Mouse (Mus musculus) embryo, embryonic 10.5 days (tissue): ENCODE measurements at regions not wholly inside any gene's neighbourhood (a gene's known extent, or its start where the extent isn't known, plus 50 kb on each side); places are given as distances from the start of the nearest gene placed in this dataset.
A peak's percentile ranks its signal among the peaks of the same experiment; 100 is the strongest.

Experiments used
- DNase-seq: peaks from one replicate; pipeline ENCODE4 v3.0.0-alpha.2; 2015; ENCODE audit warnings: low spot score

DNA sequence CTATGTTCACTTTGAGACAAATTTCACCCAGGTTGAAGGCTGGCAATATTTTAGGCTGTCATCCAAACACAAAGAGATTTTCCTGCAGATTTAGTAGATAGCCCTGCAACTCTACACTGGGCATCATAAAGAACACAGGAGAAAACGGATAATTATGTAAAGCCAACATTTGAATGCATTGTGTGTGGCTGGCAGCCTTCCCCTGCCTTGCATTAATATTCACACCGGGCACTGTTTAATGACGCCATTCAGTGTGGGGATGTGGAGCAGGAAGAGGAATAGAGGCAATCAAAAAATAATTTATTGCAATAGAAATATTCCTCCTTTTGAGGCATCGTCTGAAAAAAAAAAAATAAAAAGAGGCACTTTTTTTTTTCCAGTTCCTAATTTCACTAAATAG, 105.7 kb downstream of the Samd5 start:
- no peak for DNase-seq

GRCm38 (mm10) chr10:9557517-9558065, 117.4 kb downstream of the Samd5 start:
- DNase-seq = peak; percentile 51

GRCm38 (mm10) chr10:9557092-9557491, 117.9 kb downstream of the Samd5 start:
- no peak for DNase-seq

- DNase-seq = no peak
These were observed 121.1 kb downstream of the Samd5 start for GRCm38 (mm10) chr10:9553946-9554345.

GRCm38 (mm10) chr10:9549913-9550709, 124.9 kb downstream of the Samd5 start:
- peak; percentile 69 for DNase-seq

DNA sequence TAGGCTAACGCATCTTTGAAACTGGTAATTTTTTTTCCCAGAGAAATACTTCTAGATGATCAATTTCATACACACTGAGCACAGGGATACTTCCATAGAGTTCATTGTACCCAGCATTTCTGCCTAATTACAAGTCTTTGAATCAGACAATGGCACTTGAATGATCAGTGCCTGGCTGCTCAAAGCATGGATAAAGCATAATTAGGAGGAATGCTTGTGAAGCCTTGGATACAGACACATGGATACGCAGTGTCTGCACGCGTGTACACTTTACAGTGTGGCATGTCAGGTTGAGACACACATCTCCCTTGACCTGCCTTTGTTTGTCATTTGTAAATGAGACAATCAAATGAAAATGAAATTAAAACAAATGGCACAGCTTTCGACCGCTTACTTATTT, 129.2 kb downstream of the Samd5 start:
- no peak for DNase-seq

GRCm38 (mm10) chr10:9544041-9544786, 130.8 kb downstream of the Samd5 start:
- no peak for DNase-seq

- DNase-seq = no peak
These were observed 133.4 kb downstream of the Samd5 start for GRCm38 (mm10) chr10:9541579-9541978.

DNA sequence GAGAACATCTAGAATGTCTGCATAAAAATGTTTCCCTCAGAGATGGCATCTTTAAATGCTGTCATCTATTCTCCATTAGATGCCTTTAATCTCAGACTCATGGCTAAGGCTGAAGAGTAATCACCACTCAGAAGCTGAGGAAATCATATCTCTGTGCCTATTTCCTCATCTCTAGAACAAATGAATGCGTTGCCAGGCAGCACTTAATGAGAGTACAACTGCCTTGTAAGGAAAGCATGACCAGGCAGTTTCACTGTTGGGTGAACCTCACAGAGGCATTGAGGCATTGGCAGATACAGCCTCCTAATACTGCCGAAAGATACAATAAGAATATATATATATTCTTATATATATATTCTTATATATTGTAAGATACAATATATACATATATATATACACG, 137.3 kb downstream of the Samd5 start:
- DNase-seq = no peak

- DNase-seq = no peak
These were observed 140.5 kb downstream of the Samd5 start for GRCm38 (mm10) chr10:9534552-9534951.

DNA sequence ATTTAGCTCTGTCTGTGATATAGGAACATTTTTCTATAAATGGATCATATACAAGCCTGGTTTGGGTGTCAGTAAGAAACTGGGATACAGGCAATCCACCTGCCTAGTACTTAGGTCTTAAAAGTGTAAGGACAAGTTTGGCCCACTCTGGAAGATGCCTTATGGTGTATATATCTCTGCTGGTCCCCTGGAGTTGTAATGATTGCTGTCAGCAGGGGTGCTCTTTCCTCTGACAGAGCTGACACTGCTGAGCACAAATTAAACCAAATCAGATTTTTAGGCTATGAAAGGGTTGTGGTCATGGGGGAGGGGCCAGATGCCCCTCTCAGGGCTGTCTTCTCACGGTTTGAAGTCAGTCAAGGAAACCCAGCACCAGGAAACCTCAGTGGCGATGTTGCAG, 141.7 kb downstream of the Samd5 start:
- DNase-seq = no peak

DNA sequence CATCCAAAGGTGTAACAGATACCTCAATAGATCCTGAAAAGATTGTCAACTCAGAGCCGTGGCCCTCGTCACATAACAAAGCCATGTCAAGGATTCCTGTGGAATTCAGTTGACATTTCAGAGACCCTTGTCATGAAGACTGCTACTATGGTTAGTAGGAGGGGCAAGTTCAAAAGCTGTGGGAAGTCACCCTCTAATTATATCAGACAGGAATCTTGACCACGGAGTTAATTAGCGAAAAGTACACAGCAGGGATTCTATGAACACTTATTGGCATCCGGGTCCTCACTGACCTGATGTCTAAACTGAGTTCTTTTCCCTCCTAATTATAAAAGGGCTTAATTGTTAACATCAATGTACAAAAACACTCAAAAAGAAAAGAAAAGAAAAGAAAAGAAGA, 143.1 kb downstream of the Samd5 start:
- no peak for DNase-seq

DNA sequence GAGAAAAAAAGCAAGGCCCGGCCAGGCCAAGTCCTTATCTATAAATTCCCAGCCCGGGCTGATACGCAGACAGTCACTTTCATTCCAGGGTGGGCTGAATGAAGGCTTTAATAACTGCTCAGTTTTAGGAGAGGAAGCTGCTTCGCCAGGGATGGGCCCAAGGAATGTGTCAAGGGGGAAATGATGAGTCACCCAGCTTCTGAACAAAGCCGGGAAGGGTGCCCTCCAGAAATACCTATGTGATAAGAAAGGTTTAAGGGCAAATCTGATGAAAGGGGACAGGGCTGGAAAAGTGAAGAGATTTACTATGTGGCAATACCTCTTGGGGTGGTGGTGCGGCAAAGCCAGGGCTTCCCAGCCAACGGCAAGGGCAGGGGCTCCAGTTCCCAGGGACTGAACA, 145.6 kb downstream of the Samd5 start:
- DNase-seq = no peak

DNA sequence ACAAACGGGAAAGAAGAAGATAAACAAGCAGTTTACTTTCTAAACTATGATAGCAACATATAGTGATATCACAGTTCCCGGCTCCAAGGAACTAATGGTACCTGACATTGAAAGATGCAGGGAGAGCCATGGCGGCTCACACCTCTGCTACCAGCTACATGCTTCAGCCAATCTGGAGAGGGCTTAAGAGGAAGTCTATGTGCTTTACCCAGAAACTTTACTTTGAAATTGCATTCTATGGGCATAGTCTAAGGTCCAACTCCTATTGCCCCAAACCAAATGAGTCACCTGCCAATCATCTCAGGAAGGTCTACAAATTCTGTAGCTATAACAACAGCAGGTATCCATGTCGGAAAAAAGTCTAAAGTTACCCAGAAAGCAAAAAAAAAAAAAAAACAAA, 146.9 kb downstream of the Samd5 start:
- DNase-seq = no peak

- DNase-seq = no peak
These were observed 165.1 kb downstream of the Samd5 start for GRCm38 (mm10) chr10:9509764-9510390.

GRCm38 (mm10) chr10:9509092-9509671, 165.8 kb downstream of the Samd5 start:
- DNase-seq = no peak

- no peak for DNase-seq
These were observed 171.2 kb downstream of the Samd5 start for GRCm38 (mm10) chr10:9503569-9504493.

- DNase-seq = no peak
These were observed 176.5 kb downstream of the Samd5 start for GRCm38 (mm10) chr10:9498550-9498949.

DNA sequence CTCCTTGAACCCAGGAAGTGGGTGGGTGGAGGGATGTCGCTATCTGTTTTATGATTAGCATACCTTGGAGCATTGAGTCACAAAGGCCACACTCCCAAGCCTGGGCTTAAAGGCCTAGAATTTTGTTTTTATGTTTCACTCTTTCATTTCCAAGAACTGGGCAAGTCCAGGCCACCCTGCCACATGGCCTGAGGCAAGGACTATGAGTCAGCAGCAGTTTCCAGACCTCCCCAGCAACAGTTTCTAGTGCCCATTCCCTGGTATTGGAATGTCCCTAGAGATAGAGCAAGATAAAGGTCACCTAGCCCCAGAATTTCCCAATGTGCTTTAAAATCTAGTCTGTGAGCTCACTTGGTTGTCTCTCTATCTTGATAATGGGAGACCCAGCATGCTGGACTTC, 178.0 kb downstream of the Samd5 start:
- DNase-seq = no peak

DNA sequence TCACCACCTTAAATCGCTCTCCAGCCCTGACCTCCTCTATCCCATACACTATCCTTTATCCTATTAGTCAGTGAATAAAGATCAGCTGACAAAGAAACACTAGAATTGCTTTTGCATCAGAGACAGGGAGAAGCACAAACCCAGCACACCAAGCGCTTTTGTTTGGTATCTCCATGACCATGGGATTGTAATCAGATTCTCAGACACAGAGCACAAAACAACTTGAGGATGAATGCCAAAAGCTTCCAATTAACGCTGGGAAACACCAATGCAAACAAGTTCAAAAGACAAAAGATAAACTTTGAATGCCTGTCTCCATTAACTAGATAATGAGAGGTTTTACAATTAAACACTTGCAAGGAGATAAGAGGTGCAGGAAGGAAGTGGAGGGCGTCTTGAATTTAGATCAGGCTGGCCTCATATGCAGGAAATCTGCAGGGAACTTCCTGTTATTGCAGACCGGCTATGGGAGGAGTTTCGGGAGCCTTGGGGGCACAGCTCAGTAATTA, 179.8 kb downstream of the Samd5 start:
- peak; percentile 35 for DNase-seq

GRCm38 (mm10) chr10:9490416-9490815, 184.6 kb downstream of the Samd5 start:
- no peak for DNase-seq
